Mouse (Mus musculus): ENCODE measurements around the gene Crp.

The Crp gene

GRCm38 (mm10) chr1:172697844-172698243, at the start of gene Crp:
TSS of gene Crp (plus strand) at chr1:172698055.
- DNase-seq (ENCODE audit: low spot score): no peak

DNA sequence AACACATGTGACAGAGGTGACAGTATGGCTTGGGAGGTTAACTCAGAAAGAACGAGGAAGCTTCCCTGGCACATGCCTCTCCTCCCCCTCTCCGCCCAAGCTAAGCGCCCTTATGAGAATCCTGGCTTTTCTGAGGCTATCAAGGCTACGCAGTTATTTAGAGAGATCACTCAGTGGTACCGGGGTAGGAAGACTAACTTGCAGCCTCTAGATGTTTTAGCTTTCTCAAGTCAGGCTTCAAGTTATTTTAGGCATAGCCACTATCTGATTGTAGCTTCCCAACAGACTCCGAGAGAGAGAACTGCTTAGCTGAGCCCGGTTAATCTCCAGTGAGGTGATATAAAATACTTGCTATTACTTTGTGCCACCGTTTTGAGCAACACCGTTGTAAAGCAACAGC, 48.5 kb upstream of the Crp start:
- DNase-seq (ENCODE audit: low spot score): no peak

GRCm38 (mm10) chr1:172650519-172651287, 47.2 kb upstream of the Crp start:
- peak; percentile 51 for DNase-seq (ENCODE audit: low spot score)

GRCm38 (mm10) chr1:172651288-172651987, 46.4 kb upstream of the Crp start:
- no peak for DNase-seq (ENCODE audit: low spot score)

GRCm38 (mm10) chr1:172652040-172652662, 45.7 kb upstream of the Crp start:
- DNase-seq (ENCODE audit: low spot score): peak; percentile 23

DNA sequence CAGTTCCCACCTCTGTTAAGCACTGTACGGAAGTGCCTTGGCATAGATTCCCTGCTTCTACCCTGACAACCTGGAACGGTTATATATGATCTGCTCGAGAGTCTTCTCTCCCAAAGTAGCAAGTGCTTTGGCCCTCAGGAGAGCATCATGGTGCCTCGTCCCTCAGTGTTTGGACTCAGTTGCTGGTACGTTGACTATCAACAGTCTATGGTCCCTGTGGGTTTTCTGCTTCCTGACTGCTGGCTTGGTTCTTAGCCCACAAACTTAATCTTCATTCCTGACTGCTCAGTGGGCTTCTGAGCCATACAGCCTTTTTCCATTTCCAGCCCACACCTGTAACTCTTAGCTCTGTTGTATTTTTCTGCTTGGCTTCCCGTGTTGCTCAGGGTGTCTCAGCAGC, 44.0 kb upstream of the Crp start:
- DNase-seq (ENCODE audit: low spot score): no peak

GRCm38 (mm10) chr1:172657266-172657665, 40.6 kb upstream of the Crp start:
- no peak for DNase-seq (ENCODE audit: low spot score)

GRCm38 (mm10) chr1:172659688-172660087, 38.2 kb upstream of the Crp start:
- no peak for DNase-seq (ENCODE audit: low spot score)

GRCm38 (mm10) chr1:172665457-172665856, 32.4 kb upstream of the Crp start:
- no peak for DNase-seq (ENCODE audit: low spot score)

GRCm38 (mm10) chr1:172667597-172667996, 30.3 kb upstream of the Crp start:
- no peak for DNase-seq (ENCODE audit: low spot score)

GRCm38 (mm10) chr1:172670716-172671115, 27.1 kb upstream of the Crp start:
- DNase-seq (ENCODE audit: low spot score): no peak

GRCm38 (mm10) chr1:172680742-172681141, 17.1 kb upstream of the Crp start:
- DNase-seq (ENCODE audit: low spot score): no peak

DNA sequence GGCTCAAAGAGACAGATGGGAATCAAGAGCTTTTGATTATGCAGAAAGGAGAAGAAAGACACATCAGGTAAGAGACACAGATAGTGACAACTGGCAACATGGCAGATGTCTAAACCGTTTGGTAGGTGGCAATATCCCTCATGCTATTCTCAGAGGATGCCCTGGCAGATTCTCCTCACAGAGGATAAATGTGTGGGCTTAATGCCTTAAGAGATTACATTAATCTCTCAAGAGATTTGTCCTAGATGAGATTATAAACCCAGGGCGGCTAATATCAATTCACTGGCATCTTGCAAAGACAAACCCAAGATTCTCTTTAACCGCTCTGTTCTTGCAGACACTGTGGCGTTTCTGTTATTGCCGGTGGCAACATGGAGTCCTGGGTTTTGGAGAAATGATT, 14.3 kb upstream of the Crp start:
- no peak for DNase-seq (ENCODE audit: low spot score)

- DNase-seq (ENCODE audit: low spot score): no peak
Observed at GRCm38 (mm10) chr1:172683957-172684356, 13.9 kb upstream of the Crp start.

DNA sequence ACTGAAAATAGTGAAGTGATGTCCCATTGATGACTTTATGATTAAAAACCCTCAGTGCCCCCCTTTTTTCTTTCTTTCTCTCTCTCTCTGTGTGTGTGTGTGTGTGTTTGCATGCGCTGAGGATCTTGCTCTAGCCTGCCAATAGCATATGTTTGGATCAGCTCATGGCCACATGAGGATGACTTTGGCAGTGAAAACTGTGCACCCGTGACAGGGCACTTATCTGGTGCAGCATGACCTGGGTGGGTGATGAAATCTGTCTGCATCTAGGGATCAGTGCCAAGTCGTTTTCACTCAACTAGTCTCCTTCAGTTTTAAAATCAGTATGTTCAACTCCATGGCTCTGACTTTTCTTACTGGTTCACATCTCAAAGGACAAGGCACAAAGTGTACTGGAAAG, 12.7 kb upstream of the Crp start:
- no peak for DNase-seq (ENCODE audit: low spot score)

GRCm38 (mm10) chr1:172697422-172697821, 433 bp upstream of the Crp start:
- no peak for DNase-seq (ENCODE audit: low spot score)

DNA sequence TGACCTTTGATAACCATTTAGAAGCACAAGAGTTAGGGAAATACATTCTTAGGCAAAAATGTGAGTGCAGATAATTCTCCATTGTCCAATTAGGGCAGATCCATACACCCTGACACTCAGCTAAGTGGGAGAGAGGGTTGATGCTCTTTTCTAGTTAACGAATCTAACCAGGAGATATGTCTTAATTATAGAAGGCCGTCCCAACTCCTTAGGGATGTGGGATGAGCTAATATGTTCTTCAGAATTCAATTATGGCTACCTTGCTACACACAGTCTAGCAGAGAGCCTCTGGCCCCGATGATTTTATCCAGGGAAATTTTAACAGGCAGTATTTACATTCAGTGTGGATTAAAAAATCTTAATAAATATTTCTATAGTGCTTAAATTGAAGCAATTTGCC, 3.0 kb downstream of the Crp start:
- DNase-seq (ENCODE audit: low spot score): no peak

- DNase-seq (ENCODE audit: low spot score): no peak
Observed at GRCm38 (mm10) chr1:172701381-172701780, 3.5 kb downstream of the Crp start.

GRCm38 (mm10) chr1:172701901-172702300, 4.0 kb downstream of the Crp start:
- no peak for DNase-seq (ENCODE audit: low spot score)

DNA sequence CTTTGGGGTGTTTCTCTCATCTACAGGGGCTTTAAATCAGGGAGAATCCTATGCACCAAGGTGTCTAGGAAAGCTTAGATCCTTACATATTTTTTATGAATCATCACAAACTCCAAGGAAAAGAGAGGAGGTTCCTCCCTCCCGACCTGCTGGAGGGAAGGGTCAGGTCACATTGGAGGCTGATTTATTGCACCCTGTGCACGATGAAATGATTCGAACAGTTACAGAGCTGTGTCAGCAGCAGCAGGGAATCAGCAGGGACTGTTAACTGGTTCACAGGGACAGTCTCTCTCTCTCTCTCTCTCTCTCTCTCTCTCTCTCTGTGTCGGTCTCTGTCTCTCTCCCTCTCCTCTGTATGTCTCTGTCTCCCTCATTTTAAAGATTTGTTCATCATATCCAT, 6.9 kb downstream of the Crp start:
- DNase-seq (ENCODE audit: low spot score): no peak

GRCm38 (mm10) chr1:172706243-172706642, 8.4 kb downstream of the Crp start:
- no peak for DNase-seq (ENCODE audit: low spot score)

- no peak for DNase-seq (ENCODE audit: low spot score)
Observed at GRCm38 (mm10) chr1:172709788-172710350, 12.0 kb downstream of the Crp start.

GRCm38 (mm10) chr1:172711396-172711795, 13.5 kb downstream of the Crp start:
- DNase-seq (ENCODE audit: low spot score): peak; percentile 57
